Mouse (Mus musculus) CD4-positive, CD25-positive, alpha-beta regulatory T cell, adult 2 months (primary cell): ENCODE results near the gene Ambp.

Experiments
- DNase-seq: peaks from one replicate; pipeline ENCODE4 v3.0.0-alpha.2; 2012; ENCODE audit warnings: low read depth, low spot score

Ambp gene

GRCm38 (mm10) chr4:63154699-63155098 is at the start of gene Ambp:
Ambp (minus strand) TSS chr4:63154799.
- DNase-seq, result no peak

GRCm38 (mm10) chr4:63203874-63204273 is 49.3 kb upstream of the Ambp start:
- no peak for DNase-seq

- no peak for DNase-seq
Observed at GRCm38 (mm10) chr4:63199366-63199765, 44.8 kb upstream of the Ambp start.

- DNase-seq, result no peak
Observed at GRCm38 (mm10) chr4:63194366-63194765, 39.8 kb upstream of the Ambp start.

- no peak for DNase-seq
Observed at GRCm38 (mm10) chr4:63191641-63192040, 37.0 kb upstream of the Ambp start.

- no peak for DNase-seq
Observed at GRCm38 (mm10) chr4:63186281-63186870, 31.8 kb upstream of the Ambp start.

GRCm38 (mm10) chr4:63181556-63181955 is 27.0 kb upstream of the Ambp start:
- DNase-seq, result peak; percentile 21

GRCm38 (mm10) chr4:63171969-63172685 is 17.5 kb upstream of the Ambp start, which contains the start of gene Kif12:
Kif12 (minus strand) TSS chr4:63172131.
- DNase-seq, result no peak

- no peak for DNase-seq
Observed at GRCm38 (mm10) chr4:63171122-63171521, 16.5 kb upstream of the Ambp start.

- DNase-seq, result no peak
Observed at GRCm38 (mm10) chr4:63170061-63170460, 15.5 kb upstream of the Ambp start.

GRCm38 (mm10) chr4:63166323-63166722 is 11.7 kb upstream of the Ambp start:
- DNase-seq, result no peak

GRCm38 (mm10) chr4:63165636-63166035 is 11.0 kb upstream of the Ambp start:
- DNase-seq, result no peak

- DNase-seq, result peak; percentile 68
Observed at GRCm38 (mm10) chr4:63158961-63159592, 4.5 kb upstream of the Ambp start.

GRCm38 (mm10) chr4:63158192-63158591 is 3.6 kb upstream of the Ambp start:
- DNase-seq, result no peak

- no peak for DNase-seq
Observed at GRCm38 (mm10) chr4:63156726-63157634, 2.4 kb upstream of the Ambp start.

- no peak for DNase-seq
Observed at GRCm38 (mm10) chr4:63155596-63155995, 997 bp upstream of the Ambp start.

- DNase-seq, result no peak
Observed at GRCm38 (mm10) chr4:63154028-63154427, 571 bp downstream of the Ambp start.

- DNase-seq, result no peak
Observed at GRCm38 (mm10) chr4:63151127-63151526, 3.5 kb downstream of the Ambp start.

- peak; percentile 15 for DNase-seq
Observed at GRCm38 (mm10) chr4:63147268-63147667, 7.3 kb downstream of the Ambp start.

GRCm38 (mm10) chr4:63129891-63130624 is 24.5 kb downstream of the Ambp start:
- no peak for DNase-seq

- DNase-seq, result no peak
Observed at GRCm38 (mm10) chr4:63124861-63125466, 29.6 kb downstream of the Ambp start.
